In the genomic region with DNA sequence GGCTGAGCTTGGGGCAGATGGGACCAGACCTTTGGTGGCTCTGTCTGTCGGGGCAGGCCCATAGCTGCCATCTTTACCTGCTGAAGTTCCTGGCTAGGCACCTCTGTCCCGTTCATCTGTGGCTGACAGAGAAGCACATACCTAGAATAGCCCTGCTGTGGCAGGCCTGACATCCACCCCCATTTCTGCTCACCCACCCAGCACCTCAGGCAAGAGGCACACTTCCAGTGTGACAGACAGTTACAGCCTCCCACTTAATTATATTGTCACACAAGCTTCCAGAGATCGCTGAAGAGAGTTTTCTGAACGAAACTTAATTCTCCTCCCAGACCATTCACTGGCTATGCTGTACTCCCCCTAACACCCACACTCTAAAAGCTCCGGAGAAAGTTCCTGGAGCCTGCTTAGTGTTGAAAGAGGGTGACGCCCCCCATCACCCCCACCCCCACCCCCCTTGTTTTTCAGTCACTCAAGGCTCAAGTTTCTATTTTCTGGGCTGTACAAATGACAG, we compare ENCODE assay signal across 22 mouse cellular contexts.
DNase-seq lines count a peak whose midpoint lies in the region; ATAC-seq lines count a peak whose summit lies in the region.
"Had no signal": no experiment of that assay in that cellular context is flagged by ENCODE, and none has a peak within 500 bp of the region (broad histone marks: within the 10 kb centered on the region; RNA-seq: fewer than 3 reads in every experiment).

No protein-coding gene starts in this region.

- H3K36me3 ChIP-seq in kidney, embryonic 14.5 days (ENCODE audit: control insufficient read depth, insufficient read depth, low read length), result no peaks in the 10 kb centered on the region
- H3K36me3 ChIP-seq in embryonic facial prominence, embryonic 10.5 days (replicated peaks), result no peaks in the 10 kb centered on the region
- no peaks in the 10 kb centered on the region for H3K36me3 ChIP-seq in limb, embryonic 10.5 days
- H3K36me3 ChIP-seq: embryonic facial prominence, embryonic 15.5 days; heart, embryonic 10.5 days; hindbrain, embryonic 12.5 days had no signal

- H3K4me3 ChIP-seq in kidney, embryonic 14.5 days (ENCODE audit: low read length), result no peak overlapping the region
- H3K4me3 ChIP-seq in embryonic facial prominence, embryonic 10.5 days, result no peak overlapping the region
- no peak overlapping the region for H3K4me3 ChIP-seq in limb, embryonic 10.5 days
- H3K4me3 ChIP-seq: embryonic facial prominence, embryonic 15.5 days; erythroblast, embryonic 14.5 days; heart, embryonic 10.5 days; hindbrain, embryonic 12.5 days had no signal

- peaks cover 11% of the 10 kb centered on the region for H3K27me3 ChIP-seq in kidney, embryonic 14.5 days (ENCODE audit: control insufficient read depth, insufficient read depth, low read length)
- H3K27me3 ChIP-seq in embryonic facial prominence, embryonic 10.5 days (replicated peaks; ENCODE audit: low read depth, poor library complexity, severe bottlenecking), result peaks cover 65% of the 10 kb centered on the region
- H3K27me3 ChIP-seq in limb, embryonic 10.5 days (ENCODE audit: low read depth, poor library complexity, severe bottlenecking), result peaks cover 63% of the 10 kb centered on the region

- H3K4me1 ChIP-seq in kidney, embryonic 14.5 days (ENCODE audit: control insufficient read depth, insufficient read depth, low read length), result peaks cover 33% of the 10 kb centered on the region
- H3K4me1 ChIP-seq in embryonic facial prominence, embryonic 10.5 days, result peaks cover 91% of the 10 kb centered on the region
- peaks cover 76% of the 10 kb centered on the region for H3K4me1 ChIP-seq in limb, embryonic 10.5 days

- DNase-seq in kidney, postnatal 4 days, result no peak
- DNase-seq in left cerebral cortex, adult 11 months (ENCODE audit: low spot score), result peak; percentile 11
- DNase-seq in left cerebral cortex, postnatal 4 days, result no peak
- peak; percentile 30 for DNase-seq in embryonic facial prominence, embryonic 10.5 days (ENCODE audit: low spot score)
- DNase-seq in limb, embryonic 10.5 days (ENCODE audit: low spot score), result no peak
- DNase-seq in cerebellum, adult 11 months, result no peak
- DNase-seq: adrenal gland, adult 2 months; adrenal gland, postnatal 25 days; cerebellum, adult 11-12 months; cerebellum, adult 9-10 months; cerebellum, postnatal 25 days; gastrocnemius, postnatal 10 days; heart, adult 18-20 months; heart, postnatal 10 days; heart, postnatal 4 days had no signal

- WGBS in kidney, embryonic 14.5 days, result 4% methylated on average over 6 of the region's 6 CpGs
- WGBS in embryonic facial prominence, embryonic 10.5 days, result 42% methylated on average over 6 of the region's 6 CpGs
- WGBS in limb, embryonic 10.5 days, result 35% methylated on average over 6 of the region's 6 CpGs

- H3K9ac ChIP-seq in kidney, embryonic 14.5 days (ENCODE audit: low read depth, low read length), result no peak overlapping the region
- H3K9ac ChIP-seq: embryonic facial prominence, embryonic 15.5 days; hindbrain, embryonic 12.5 days had no signal

- peak overlapping the region; percentile 42; the same call in 1 of the 2 replicates for H3K27ac ChIP-seq in kidney, embryonic 14.5 days (ENCODE audit: low read depth, low read length)
- H3K27ac ChIP-seq in embryonic facial prominence, embryonic 10.5 days (replicated peaks), result peak overlapping the region; percentile 37; the same call in 1 of the 2 replicates
- peak overlapping the region; percentile 48; the same call in 1 of the 2 replicates for H3K27ac ChIP-seq in limb, embryonic 10.5 days
- H3K27ac ChIP-seq: embryonic facial prominence, embryonic 15.5 days; heart, embryonic 10.5 days had no signal

- no peaks in the 10 kb centered on the region for H3K9me3 ChIP-seq in kidney, embryonic 14.5 days (ENCODE audit: control insufficient read depth, low read length)
- no peaks in the 10 kb centered on the region for H3K9me3 ChIP-seq in embryonic facial prominence, embryonic 10.5 days
- no peaks in the 10 kb centered on the region for H3K9me3 ChIP-seq in limb, embryonic 10.5 days (replicated peaks)
- H3K9me3 ChIP-seq: embryonic facial prominence, embryonic 15.5 days; heart, embryonic 10.5 days; hindbrain, embryonic 12.5 days had no signal

- ATAC-seq in kidney, embryonic 14.5 days (ENCODE audit: low FRiP score, low TSS enrichment), result peak; percentile 76
- ATAC-seq: hindbrain, embryonic 16.5 days; inflammation-experienced regulatory T-cells, adult 6 months had no signal

- intact Hi-C loops in left cerebral cortex, postnatal 4 days (cut with DNase I), result no loop called here

- no peak overlapping the region for H3K4me2 ChIP-seq in kidney, embryonic 14.5 days (replicated peaks; ENCODE audit: low read depth, low read length)
- H3K4me2 ChIP-seq: embryonic facial prominence, embryonic 15.5 days had no signal

Comparison
In these comparisons a context has a peak if more than half of its experiments do, and no peak if none do; other contexts are left out.
1. DNase-seq: peak in left cerebral cortex, adult 11 months (single experiment) and embryonic facial prominence, embryonic 10.5 days (single experiment); none in kidney, postnatal 4 days (0 of 2), left cerebral cortex, postnatal 4 days (single experiment), limb, embryonic 10.5 days (single experiment) and cerebellum, adult 11 months (single experiment).
2. Peak in every context shown above with its lines, with median percentiles within 50 percentile points of each other: H3K27ac ChIP-seq.